Mouse (Mus musculus): Measurements from ENCODE around the gene Ncor1. TPM values are rescaled to one million over a fixed set of nuclear protein-coding genes. Genes with fewer than 3 reads are reported as not detected.

The Ncor1 gene
- polyA plus RNA-seq, 1 experiment from 2014 or later: 168 TPM

DNA sequence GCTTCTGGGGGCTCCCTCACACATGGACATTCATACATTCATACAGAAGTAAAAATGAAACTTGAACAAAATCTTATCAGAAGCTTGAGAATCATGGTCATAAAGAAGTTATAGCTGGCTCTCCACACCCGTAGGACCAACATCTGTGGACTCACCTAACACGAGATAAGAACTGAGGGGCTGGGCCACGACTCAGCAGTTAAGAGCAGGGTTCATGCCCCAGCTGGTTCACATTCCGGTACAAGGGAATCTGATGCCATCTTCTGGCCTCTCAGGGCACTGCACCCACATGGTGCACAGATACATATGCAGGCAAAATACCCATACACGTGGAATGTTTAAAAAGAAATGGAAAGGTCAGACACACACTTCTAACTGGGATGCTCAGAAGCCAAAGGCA lies 180.3 kb downstream of the Ncor1 start:
- 21% methylated on average over 5 of the region's 5 CpGs for WGBS
- Histone ChIP-seq H3K9me3 (replicated peaks) (no peaks in the 10 kb centered on the region), H3K4me2 (no peak overlapping the region), H3K27ac (no peak overlapping the region), H3K27me3 (no peaks in the 10 kb centered on the region), H3K9ac (no peak overlapping the region), H3K4me1 (peaks cover 11% of the 10 kb centered on the region), H3K36me3 (peaks cover 1% of the 10 kb centered on the region), H3K4me3 (replicated peaks) (no peak overlapping the region)
- no peak for ATAC-seq (replicated peaks; ENCODE audit: low FRiP score)

DNA sequence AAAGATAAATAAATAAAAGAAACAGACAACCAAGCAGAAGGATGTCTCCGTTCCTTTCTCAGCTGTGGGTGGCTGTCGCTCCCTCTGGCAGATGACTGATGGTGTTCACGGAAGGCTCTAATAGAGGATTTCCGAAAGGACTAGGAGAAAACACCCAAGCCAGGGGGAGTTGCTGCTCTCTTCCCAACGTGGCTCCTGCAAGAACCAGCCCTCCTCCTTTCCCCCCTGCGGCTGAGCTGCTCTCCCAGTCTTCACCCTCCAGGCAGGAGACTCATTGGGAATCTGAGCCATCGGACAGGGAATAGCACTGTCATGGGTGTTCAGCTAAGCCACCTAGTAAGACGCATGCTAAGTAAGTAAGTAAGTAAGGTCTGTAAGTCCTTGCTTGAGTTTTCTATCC lies 181.3 kb downstream of the Ncor1 start:
- no peaks in the 10 kb centered on the region for H3K9me3 ChIP-seq (replicated peaks)
- no peak for ATAC-seq (replicated peaks; ENCODE audit: low FRiP score)
- peaks cover 10% of the 10 kb centered on the region for H3K4me1 ChIP-seq
- 60% methylated on average over 8 of the region's 8 CpGs for WGBS
- H3K36me3 ChIP-seq: no peaks in the 10 kb centered on the region
- no peak overlapping the region for H3K27ac ChIP-seq
- H3K4me2 ChIP-seq: no peak overlapping the region
- no peaks in the 10 kb centered on the region for H3K27me3 ChIP-seq
- no peak overlapping the region for H3K4me3 ChIP-seq (replicated peaks)
- H3K9ac ChIP-seq: no peak overlapping the region

- ATAC-seq (replicated peaks; ENCODE audit: low FRiP score): no peak
Observed at GRCm38 (mm10) chr11:62270851-62271250, 187.5 kb downstream of the Ncor1 start.

DNA sequence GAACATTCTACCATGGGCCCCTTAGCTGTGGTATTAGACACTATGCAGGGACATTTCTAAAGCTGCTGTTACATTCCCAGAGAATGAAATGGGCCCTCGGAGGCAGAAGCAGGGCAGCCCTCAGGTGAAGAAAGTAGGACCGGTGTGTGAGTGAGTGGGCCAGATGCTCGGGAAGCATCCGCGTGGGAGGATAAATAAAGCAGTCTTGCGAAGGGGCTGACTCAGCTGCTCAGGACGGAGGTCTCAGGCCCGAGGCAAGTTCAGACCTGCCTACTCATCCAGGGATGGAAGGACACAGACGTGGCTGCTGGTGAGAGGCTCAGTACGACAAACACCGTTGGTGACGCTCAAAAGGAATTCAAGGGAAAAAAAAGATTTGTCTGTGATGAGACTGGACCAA lies 189.2 kb downstream of the Ncor1 start:
- H3K27me3 ChIP-seq: no peaks in the 10 kb centered on the region
- no peaks in the 10 kb centered on the region for H3K36me3 ChIP-seq
- WGBS: 52% methylated on average over 12 of the region's 12 CpGs
- no peak overlapping the region for H3K4me3 ChIP-seq (replicated peaks)
- H3K4me1 ChIP-seq: peaks cover 26% of the 10 kb centered on the region
- no peak for ATAC-seq (replicated peaks; ENCODE audit: low FRiP score)
- H3K9ac ChIP-seq: no peak overlapping the region
- H3K27ac ChIP-seq: no peak overlapping the region
- no peaks in the 10 kb centered on the region for H3K9me3 ChIP-seq (replicated peaks)
- H3K4me2 ChIP-seq: no peak overlapping the region

More at GRCm38 (mm10) chr11:62270851-62271250, 187.5 kb downstream of the Ncor1 start:
- Histone ChIP-seq H3K4me1 (peaks cover 26% of the 10 kb centered on the region), H3K27me3 (no peaks in the 10 kb centered on the region), H3K4me2 (no peak overlapping the region), H3K36me3 (no peaks in the 10 kb centered on the region), H3K27ac (no peak overlapping the region), H3K9ac (no peak overlapping the region), H3K4me3 (replicated peaks) (no peak overlapping the region), H3K9me3 (replicated peaks) (no peaks in the 10 kb centered on the region)
- WGBS: 48% methylated on average over 5 of the region's 5 CpGs

DNA sequence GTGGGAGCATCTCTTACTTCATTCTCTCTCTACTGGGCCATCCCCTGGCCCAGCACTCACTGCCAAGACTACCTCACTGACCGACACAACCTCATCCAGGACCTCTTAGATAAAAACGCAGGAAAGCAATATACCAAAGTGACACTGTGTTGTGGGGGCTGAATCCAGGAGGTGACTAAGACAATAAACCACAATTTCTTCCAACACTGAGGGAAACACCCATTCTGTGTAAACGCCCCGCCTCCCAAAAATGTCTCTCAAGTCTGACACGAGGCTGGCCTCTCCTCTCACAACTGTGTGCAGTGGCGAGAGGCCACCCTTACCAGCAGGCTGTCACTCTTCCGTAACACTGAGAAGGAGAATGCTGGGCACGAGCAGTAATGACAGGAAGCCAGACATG lies 190.0 kb downstream of the Ncor1 start:
- Histone ChIP-seq H3K27me3 (no peaks in the 10 kb centered on the region), H3K9ac (no peak overlapping the region), H3K36me3 (no peaks in the 10 kb centered on the region), H3K27ac (no peak overlapping the region), H3K4me2 (no peak overlapping the region), H3K4me3 (replicated peaks) (no peak overlapping the region), H3K4me1 (peaks cover 26% of the 10 kb centered on the region), H3K9me3 (replicated peaks) (no peaks in the 10 kb centered on the region)
- no peak for ATAC-seq (replicated peaks; ENCODE audit: low FRiP score)
- 48% methylated on average over 8 of the region's 8 CpGs for WGBS

GRCm38 (mm10) chr11:62266466-62267214 lies 191.7 kb downstream of the Ncor1 start:
- H3K4me3 ChIP-seq (replicated peaks): no peak overlapping the region
- no peak overlapping the region for H3K9ac ChIP-seq
- 64% methylated on average over 17 of the region's 17 CpGs for WGBS
- ATAC-seq (replicated peaks; ENCODE audit: low FRiP score): no peak
- peaks cover 26% of the 10 kb centered on the region for H3K4me1 ChIP-seq
- no peaks in the 10 kb centered on the region for H3K9me3 ChIP-seq (replicated peaks)
- H3K27ac ChIP-seq: no peak overlapping the region
- no peaks in the 10 kb centered on the region; the same call in 1 of the 2 replicates for H3K27me3 ChIP-seq
- H3K36me3 ChIP-seq: no peaks in the 10 kb centered on the region
- H3K4me2 ChIP-seq: no peak overlapping the region

Other genes starting within 250 kb of the Ncor1 start
- gene Adora2b, start 209.6 kb downstream of the Ncor1 start, polyA plus RNA-seq (2015; fragmentation: Nextera tagmentation; extraction: Ambion mirVana): 3.3 and 4.0 TPM in 2 replicates
- gene Zswim7, start 177.2 kb downstream of the Ncor1 start, polyA plus RNA-seq (2015; fragmentation: Nextera tagmentation; extraction: Ambion mirVana): 21.4 and 22.3 TPM in 2 replicates
- gene Ttc19, start 177.1 kb downstream of the Ncor1 start, polyA plus RNA-seq (2015; fragmentation: Nextera tagmentation; extraction: Ambion mirVana): 21.1 and 21.7 TPM in 2 replicates
- 11.9 and 12.4 TPM in 2 replicates for gene Pigl, start 81 bp downstream of the Ncor1 start, polyA plus RNA-seq (2015; fragmentation: Nextera tagmentation; extraction: Ambion mirVana)
- gene Cenpv, start 80.7 kb upstream of the Ncor1 start, polyA plus RNA-seq (2015; fragmentation: Nextera tagmentation; extraction: Ambion mirVana): 19.4 and 20.0 TPM in 2 replicates
- gene Ubb, start 92.6 kb upstream of the Ncor1 start, polyA plus RNA-seq (2015; fragmentation: Nextera tagmentation; extraction: Ambion mirVana): 3,192 and 3,248 TPM in 2 replicates
- 3.5 and 6.4 TPM in 2 replicates for gene Trpv2, start 115.9 kb upstream of the Ncor1 start, polyA plus RNA-seq (2015; fragmentation: Nextera tagmentation; extraction: Ambion mirVana)
- gene Lrrc75a, start 190.0 kb upstream of the Ncor1 start, polyA plus RNA-seq (2015; fragmentation: Nextera tagmentation; extraction: Ambion mirVana): 14.3 and 15.7 TPM in 2 replicates
- gene Mmgt2, start 190.1 kb upstream of the Ncor1 start, polyA plus RNA-seq (2015; fragmentation: Nextera tagmentation; extraction: Ambion mirVana): 67.3 and 70.4 TPM in 2 replicates